Mouse (Mus musculus): Measurements from ENCODE around the gene Snx22.

DNA sequence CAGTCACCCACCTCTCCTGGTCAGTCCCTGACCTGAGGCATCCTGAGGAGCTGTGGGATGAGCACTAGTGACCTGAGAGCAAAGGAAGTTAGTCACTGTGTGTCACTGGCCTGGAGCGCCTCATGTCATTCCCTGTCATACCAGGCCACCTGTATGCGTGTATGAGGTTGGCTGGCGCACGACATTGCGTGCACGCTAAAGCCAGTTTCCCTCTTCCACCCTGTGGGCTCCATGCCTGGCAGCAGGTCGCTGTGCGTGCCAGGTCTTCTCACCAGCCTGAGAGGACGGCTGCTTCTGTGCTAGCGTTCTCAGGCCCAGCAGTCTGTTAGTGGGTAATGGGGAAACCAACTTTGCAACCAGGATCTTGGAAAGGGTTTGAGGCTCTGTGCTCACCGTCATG is 5.2 kb downstream of the Snx22 start:
- TF ChIP-seq CTCF (IDR thresholded peaks at IDR 0.05; ENCODE audit: control insufficient read depth, insufficient read depth, insufficient replicate concordance, low read depth, low read length) (no peak), POLR2A (IDR thresholded peaks at IDR 0.05; ENCODE audit: control insufficient read depth, low read depth, low read length) (no peak)
